Mouse (Mus musculus) retina, postnatal 1 day (tissue): Measurements from ENCODE around the gene Stxbp6.

Experiments used
- DNase-seq: peaks from one replicate; pipeline ENCODE4 v3.0.0-alpha.2; 2012

Stxbp6 gene

DNA sequence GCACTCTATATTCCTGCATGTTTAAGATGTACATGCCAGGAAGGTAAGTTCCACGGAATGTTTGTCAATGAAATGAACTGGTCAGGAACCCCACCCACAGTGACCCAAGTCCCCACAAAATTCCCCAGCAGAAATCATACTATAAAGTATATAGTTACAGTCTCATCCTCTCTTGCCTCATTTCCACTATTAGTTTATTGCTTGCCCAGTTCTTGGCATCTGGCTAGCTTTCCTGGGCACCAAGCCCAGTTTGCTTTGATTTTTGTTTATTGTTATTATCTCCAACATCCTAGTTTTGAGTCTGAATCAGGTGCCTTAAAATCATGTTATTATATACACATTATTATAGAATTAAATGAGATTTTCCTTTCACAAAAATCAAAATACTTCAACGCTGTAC is 168.5 kb downstream of the Stxbp6 start:
- DNase-seq, result no peak

DNA sequence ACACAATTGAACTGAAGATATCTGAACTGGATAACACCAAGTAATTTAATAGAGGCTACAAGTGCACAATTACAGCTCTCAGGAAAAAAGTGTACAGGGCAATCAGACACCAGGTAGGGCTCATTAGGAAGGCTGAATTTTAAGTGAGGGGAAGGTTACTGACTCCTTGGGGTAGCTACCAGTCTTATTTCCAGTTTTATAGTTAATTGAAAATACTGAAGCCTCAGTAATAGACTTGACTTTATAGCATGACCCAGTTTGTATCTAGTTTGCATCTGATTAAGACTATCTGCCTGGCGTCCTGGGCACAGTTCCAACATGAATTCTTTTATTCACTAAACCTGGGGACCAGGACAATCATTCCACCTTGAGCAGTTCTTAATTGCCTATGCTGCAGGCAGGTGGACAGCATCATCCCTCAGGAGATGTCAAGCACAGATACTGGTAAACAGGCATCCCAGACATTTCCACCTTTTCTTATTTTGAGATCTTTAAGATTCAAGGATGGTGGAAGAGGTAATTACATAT is 171.2 kb downstream of the Stxbp6 start:
- no peak for DNase-seq

DNA sequence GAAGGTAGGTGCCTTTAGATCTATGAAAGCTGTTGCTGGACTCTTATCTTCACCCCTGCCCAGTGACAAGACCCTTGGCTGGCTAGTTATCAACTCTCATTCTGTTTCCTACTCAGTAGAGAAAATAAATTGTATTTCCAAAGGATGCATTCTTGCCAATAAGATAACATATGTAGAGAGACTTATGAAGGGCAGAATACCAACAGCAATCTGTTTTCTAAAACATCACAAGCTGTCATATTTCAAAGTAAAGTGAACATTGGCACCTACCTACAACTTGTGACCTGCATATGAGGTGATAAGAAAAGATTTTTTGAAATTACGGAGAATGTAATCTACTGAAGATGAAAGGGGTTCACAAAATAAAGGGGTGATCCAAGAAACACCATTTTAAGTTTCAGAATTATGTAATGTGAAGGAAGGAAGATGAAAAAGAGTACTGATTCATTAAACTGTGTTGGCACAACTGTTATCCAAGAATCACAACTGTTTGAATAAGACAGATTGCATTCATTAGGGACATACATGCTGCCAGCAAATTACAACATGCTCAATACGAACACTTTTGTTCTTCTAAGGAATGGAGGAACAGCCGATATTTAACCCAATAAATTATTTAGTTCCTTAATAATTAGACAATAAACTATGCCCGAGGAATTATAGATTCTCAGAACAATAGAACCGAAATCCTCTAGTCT is 175.2 kb downstream of the Stxbp6 start:
- no peak for DNase-seq

DNA sequence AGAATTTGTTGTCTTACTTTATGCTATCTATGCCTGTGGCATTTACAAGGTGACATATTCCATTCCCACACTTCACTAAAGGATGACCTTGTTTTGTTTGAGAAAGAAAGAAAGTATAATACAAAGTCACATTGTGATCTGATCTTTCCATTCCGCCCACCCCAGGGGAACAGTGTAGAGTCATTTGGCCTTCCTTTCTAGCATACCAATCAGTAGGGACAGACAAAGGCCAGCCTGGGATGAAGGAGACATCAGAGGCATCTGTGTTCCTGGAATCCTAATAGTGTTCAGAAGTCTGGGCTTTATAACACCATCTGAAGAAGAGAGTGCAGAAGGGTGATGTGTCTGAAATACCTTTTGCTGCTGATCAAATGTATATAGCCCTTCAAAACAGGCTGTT is 178.0 kb downstream of the Stxbp6 start:
- no peak for DNase-seq

DNA sequence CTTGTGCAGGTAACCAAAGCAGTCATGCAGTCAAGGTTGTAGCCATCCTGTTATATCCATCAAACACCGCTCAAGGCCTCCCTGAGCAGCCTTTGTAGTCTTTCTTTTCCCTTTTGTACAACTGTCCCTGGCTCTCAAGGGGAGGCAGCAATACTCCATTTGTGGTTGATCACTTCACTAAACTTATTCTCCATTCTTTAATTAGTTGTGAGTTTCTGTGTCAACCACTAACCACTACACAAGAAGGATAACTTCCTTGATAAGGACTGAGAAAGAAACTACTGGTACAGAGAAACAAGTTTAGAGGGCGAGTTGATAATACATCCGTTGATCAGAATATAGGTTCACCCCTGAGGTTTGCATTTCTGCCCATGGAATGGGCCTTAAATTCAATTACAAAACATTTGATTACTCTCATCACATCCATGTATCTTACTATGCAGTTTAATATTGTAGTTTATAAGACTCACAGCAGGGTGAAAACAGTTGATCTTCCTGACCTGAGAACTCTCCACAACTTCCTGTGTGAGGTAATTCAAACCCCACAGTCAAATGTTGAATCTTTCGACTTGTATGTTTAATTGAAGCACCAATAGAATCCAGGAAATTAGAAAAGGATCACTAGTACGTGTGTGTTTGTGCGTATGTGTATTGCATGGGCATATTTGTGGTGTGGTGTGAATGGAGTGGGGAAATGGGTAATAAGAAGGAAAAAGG is 184.7 kb downstream of the Stxbp6 start:
- no peak for DNase-seq

DNA sequence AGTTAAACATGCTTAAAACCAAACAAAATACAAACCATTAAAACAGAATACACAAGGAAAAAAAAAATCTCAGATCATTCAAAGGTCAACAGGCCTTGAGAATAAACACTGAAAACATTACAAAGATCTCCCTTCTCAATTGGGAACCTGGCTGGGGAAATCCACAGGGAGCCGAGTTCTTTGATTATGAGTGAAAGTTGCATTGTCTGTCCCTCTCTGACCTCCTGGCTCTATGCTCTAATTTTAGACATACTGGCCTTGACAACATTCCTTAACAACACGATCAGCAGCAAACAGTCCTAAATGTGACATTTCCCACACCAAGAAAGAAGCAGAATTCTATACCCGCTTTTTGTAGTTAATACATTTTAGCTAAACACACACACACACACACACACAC is 187.7 kb downstream of the Stxbp6 start:
- peak; percentile 4 for DNase-seq

- DNase-seq, result no peak
These were observed 201.8 kb downstream of the Stxbp6 start for GRCm38 (mm10) chr12:44872697-44873096.

- no peak for DNase-seq
These were observed 209.1 kb downstream of the Stxbp6 start for GRCm38 (mm10) chr12:44865442-44865841.

DNA sequence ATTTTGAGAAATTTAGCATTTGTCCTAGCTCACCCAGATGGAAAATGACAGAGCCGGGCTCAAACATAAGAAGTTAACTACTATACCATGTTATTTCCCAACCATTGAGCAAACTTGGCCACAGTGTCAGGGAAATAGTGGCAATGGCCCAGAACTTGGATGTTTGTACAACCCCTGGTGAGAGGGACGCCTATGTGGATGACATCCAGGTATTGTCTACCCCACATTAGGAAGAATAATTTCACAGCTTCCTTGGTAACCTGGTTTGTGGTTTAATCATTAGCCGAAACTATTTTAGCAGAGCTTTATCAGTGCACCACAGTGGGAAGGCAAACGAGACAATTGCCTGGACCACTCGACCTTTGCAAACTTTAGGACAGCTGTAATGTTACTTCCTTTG is 215.1 kb downstream of the Stxbp6 start:
- DNase-seq, result no peak

GRCm38 (mm10) chr12:44858110-44858885 is 216.2 kb downstream of the Stxbp6 start:
- peak; percentile 81 for DNase-seq

- DNase-seq, result peak; percentile 68
These were observed 222.5 kb downstream of the Stxbp6 start for GRCm38 (mm10) chr12:44852024-44852423.

DNA sequence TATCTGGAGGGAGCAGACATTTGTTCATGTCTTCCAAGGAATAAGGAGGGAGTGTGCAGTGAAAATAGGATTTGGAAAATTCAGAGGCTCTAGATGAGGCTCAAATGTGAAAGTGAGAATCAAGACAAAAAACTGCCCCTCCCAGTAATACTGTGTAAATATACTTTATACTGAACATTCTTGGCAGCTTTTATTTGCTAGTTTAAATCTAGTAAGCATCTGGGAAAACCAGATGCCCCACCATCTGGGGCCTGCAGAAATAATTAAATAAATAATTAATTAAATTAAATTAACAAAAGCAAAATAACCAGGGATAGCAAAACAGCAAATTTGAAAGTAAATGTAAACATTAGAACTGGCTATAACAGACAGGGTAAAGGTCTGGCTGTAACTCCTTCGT is 224.0 kb downstream of the Stxbp6 start:
- no peak for DNase-seq

- DNase-seq, result peak; percentile 61
These were observed 225.9 kb downstream of the Stxbp6 start for GRCm38 (mm10) chr12:44848483-44849221.

DNA sequence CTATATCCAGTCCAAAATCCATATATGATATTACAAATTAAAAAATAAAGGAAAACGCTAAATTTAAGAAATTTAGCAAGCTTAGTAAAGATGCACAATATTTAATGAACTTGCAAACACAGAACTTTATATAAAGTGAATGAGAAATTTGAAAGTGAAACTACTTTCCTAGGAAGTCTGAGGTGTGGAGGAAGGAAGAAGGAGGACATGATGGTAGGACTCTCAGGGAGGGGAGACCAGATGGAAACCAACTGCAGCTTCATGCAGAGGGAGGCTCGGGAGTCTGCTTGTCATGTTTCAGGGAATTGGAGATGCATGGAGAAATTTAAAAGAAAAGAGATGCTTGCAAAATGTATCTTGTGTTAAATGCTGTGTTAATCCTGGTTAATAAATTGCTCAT is 233.9 kb downstream of the Stxbp6 start:
- DNase-seq, result no peak

DNA sequence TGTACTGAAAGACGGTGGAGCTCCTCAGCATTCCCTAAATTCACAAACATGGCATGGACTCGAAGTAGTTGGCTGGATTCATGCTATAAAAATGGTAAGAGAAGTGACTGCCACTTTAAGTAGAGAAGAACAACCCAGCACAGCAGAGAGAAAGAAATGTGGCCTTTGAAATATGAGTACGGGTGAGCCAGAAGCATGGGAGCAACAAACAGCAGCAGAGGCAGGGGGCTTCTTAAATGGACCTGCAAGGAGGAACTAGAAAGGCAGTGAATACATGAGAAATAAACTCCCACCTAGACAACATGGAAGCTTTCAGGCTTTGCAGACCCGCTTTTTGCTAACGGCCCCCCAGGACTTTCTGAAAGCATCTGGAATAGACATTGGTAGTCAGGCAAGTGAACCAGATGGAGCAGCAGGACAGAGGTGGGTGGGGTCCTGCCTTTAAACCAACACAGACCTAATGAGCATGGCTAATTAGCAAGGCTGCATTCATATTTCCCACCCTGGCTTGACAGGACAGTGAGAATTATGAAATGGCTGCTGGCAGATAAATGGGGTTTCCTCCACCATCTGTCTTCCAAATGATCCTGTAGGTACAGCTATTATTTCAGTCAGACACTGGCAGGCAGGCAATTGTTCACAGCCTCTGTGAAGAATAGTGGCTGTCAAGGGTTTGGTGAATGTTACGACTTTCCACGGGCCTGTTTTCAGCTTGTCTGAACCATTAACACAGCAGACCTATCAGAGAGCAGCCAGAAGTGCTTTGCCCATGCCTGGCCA is 234.7 kb downstream of the Stxbp6 start:
- peak; percentile 46 for DNase-seq

DNA sequence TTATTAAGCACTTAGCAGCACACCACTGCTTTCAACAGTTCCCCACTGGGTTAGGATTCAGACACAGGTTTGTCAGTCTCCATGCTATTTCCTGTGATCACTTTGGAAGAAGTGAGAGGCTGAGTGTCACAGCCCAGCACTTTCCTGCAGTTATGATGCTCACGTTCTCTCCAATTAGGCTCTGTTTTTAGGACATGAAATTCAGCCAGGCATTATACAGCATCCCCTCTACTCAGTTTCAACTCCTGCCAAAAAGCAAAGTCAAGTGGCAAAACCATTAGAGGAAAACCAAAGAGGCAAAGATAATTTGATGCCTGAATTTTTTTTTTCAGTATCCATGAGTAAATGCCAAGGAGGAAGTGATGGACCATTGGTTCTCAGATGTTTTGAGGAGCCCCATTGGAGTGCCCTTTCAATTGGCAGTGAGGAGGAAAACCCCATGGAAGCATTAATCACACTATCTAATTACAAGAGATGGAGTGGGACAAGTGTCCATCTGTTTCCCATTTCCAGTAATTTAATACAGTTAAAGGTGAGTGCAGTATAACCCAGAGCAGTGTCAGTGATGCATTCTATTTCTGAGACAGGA is 238.5 kb downstream of the Stxbp6 start:
- no peak for DNase-seq

- DNase-seq, result no peak
These were observed 262.6 kb downstream of the Stxbp6 start for GRCm38 (mm10) chr12:44811895-44812294.

GRCm38 (mm10) chr12:44804213-44804612 is 270.3 kb downstream of the Stxbp6 start:
- no peak for DNase-seq
